Mouse (Mus musculus) embryonic fibroblast, embryonic 13.5 days (primary cell): ENCODE measurements at regions not wholly inside any gene's neighbourhood (a gene's known extent, or its start where the extent isn't known, plus 50 kb on each side); places are given as distances from the start of the nearest gene placed in this dataset.

Experiments
- H3K27ac ChIP-seq: 2 replicates; pipeline ENCODE4 v1.5.1; 2012; ENCODE audit warnings: low read length, control low read depth, inconsistent platforms; ENCODE audit not compliant: insufficient read depth
- H3K4me1 ChIP-seq: 2 replicates; pipeline ENCODE4 v1.6.1; 2011; ENCODE audit warnings: low read length; ENCODE audit not compliant: control insufficient read depth, insufficient read depth
- H3K4me3 ChIP-seq: 2 replicates; pipeline ENCODE4 v1.5.1; 2011; ENCODE audit warnings: mild to moderate bottlenecking, control low read depth, low read length; ENCODE audit not compliant: insufficient read depth
- CTCF ChIP-seq: IDR thresholded peaks from 2 replicates; pipeline ENCODE4 v1.5.1; 2011; ENCODE audit warnings: mild to moderate bottlenecking, control low read depth, low read length, moderate library complexity, borderline replicate concordance; ENCODE audit not compliant: insufficient read depth
- POLR2A ChIP-seq: IDR thresholded peaks from 2 replicates; pipeline ENCODE4 v1.6.1; 2011; ENCODE audit warnings: low read depth, mild to moderate bottlenecking, control low read depth, low read length, moderate library complexity

DNA sequence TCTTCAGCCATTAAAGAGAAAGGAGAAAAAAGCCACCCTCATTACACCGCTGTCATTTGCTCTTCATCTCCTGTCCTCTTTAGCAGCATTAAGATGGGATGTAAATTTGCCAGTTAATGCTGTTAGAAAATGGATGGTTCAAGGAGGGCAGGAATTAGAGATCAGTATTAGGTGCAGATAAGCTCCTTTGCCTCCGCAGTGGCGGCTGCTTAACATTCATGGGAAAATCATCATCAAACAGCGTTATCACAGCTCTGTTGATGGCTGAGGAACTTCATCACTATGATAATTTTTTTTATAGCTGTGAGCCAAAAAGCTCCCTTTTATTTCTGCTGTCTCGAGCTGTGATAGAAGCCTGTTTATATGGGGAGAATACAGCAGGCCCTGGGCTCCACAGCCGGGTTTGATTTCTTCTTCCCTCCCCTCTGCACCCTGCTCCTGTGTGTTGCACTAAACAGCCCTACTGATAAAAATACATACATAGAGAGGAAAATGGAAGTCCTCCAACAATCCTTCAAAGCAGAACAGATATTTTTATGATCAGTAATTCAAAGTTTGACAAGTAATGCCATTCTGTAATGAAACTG, 60.4 kb upstream of the Fam204a start:
- H3K4me3 ChIP-seq, result no peak overlapping the region
- H3K27ac ChIP-seq, result no peak overlapping the region
- no peaks in the 10 kb centered on the region for H3K4me1 ChIP-seq
- TF ChIP-seq POLR2A (no peak), CTCF (no peak)

DNA sequence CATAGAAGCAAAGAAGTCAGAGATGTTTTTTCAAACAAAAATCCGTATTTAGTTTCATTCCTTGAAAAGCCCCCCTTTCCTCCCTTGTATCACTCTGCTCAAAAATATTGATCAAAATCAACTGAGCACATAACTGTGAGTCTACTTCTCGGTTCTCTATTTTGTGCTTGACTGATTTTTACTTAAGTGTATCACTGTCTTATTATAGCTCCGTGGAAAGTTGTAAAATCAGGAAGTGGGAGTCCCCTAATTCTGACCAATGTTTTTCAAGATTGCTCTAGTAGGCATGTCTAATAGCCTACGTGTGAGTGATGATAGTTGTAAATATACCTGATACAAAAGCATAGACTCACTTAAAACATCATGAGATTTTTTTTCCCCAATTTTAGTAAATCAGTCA, 58.4 kb upstream of the Fam204a start:
- TF ChIP-seq CTCF (no peak), POLR2A (no peak)
- Histone ChIP-seq H3K4me3 (no peak overlapping the region), H3K4me1 (no peaks in the 10 kb centered on the region), H3K27ac (no peak overlapping the region)
